Mouse (Mus musculus): Measurements from ENCODE around the gene Sec11a. TPM values are rescaled to one million over a fixed set of nuclear protein-coding genes. Genes with fewer than 3 reads are reported as not detected.
"Not testable (repeated sequence)": the region's sequence is repeated elsewhere in the genome, so short reads cannot be mapped to it uniquely, and the experiment has no call there.

Sec11a gene
- total RNA-seq, 4 experiments from 2014 or later: 90.9 to 110 (median 105) TPM

DNA sequence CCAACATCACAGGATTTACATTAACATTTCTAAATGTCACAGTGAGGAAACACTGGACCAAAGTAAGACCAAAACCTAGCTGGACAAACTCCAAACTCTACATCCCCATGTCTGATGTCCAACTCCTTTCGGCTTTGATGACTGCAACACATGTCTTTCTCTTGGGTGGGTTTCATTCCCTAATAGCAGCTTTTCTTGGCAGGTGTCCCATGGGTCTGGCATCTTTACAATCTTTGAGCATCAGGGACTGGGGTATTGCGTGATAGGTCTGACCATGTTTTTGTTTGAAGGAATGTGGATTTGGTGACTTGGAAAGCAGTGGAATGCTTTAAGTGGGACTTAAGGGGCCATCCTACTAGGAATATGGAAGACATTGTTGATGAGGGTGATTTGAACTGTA is 9.3 kb upstream of the Sec11a start:
- no peak for DNase-seq

DNA sequence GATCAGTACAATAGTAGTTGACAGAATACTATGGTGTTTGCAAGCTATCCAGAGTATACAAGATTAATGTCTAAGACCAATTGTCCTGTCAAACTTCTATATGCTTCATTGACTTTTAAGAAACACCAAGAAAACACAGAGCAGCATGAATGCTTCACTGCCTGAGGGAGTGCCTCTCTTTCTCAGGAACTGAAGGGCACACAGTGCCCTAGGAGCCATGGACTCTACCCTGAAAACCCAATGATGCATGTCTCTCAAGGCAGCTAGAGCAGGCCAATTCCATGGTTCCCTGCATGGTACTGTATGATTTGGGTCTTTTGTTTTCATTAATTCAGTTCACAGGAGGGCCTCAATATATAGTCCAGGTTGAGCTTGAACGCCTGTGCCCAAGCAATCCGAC is 6.7 kb upstream of the Sec11a start:
- no peak for DNase-seq

DNA sequence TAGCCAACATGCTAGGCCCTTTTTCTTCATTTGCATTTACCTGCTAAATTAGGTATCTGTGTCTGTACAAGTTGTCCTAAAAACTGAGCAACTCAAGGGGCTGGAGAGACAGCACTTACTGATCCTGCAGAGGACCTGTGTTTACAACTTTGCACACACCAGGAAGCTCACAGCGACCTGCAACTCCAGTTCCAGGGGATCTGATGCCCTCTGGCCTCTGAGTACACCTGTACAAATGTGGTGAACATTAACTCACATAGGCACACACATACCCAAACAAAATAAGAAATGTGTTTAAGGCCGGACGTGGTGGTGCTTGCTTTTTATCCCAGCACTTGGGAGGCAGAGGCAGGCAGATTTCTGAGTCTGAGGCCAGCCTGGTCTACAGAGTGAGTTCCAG is 4.6 kb upstream of the Sec11a start:
- no peak for DNase-seq

- no peak for DNase-seq
Measured at GRCm38 (mm10) chr7:80951461-80951860, 3.9 kb upstream of the Sec11a start.

- no peak for DNase-seq
Measured at GRCm38 (mm10) chr7:80939808-80940207, 7.8 kb downstream of the Sec11a start.

DNA sequence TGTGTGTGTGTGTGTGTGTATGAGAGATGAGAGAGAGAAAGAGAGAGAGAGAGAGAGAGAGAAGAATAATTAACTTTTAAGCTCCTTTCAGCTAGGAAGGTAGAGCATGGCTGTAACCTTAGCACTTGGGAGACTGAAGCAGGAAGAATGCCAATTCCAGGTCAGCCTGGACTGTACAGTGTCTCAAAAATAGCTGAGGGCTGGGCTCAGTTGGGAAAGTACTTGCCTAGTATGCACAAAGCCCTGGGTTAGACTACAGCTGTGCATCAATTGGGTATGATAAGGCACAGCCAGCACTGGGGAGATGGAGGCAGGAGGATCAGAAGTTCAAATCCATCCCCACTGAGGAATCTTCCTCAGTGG is 10.3 kb downstream of the Sec11a start:
- not testable (repeated sequence) for DNase-seq

GRCm38 (mm10) chr7:80936617-80937303 is 10.8 kb downstream of the Sec11a start:
- not testable (repeated sequence) for DNase-seq

- no peak for DNase-seq
Measured at GRCm38 (mm10) chr7:80935834-80936233, 11.7 kb downstream of the Sec11a start.

- no peak for DNase-seq
Measured at GRCm38 (mm10) chr7:80932777-80933176, 14.8 kb downstream of the Sec11a start.

- no peak for DNase-seq
Measured at GRCm38 (mm10) chr7:80931618-80932207, 15.9 kb downstream of the Sec11a start.

DNA sequence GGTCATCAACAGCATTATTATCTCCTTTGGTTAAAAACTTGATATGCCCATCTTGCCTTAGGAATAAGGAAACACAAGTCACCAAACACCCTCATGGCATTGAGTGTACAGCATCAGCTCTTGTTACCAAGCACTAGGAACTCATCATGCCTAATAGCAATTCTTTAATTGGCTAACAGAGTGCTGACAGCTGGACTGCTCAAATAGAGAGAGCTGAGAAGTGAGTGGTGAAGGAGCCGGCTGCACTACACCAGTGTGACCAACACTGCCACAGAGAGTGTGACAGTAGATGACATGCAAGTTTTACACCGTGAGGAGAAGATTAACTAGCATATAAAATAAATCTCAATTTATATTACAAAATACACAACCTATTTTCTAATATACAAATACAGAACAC is 24.4 kb downstream of the Sec11a start:
- no peak for DNase-seq

- DNase-seq: no peak
Measured at GRCm38 (mm10) chr7:80919647-80920008, 28.0 kb downstream of the Sec11a start.

DNA sequence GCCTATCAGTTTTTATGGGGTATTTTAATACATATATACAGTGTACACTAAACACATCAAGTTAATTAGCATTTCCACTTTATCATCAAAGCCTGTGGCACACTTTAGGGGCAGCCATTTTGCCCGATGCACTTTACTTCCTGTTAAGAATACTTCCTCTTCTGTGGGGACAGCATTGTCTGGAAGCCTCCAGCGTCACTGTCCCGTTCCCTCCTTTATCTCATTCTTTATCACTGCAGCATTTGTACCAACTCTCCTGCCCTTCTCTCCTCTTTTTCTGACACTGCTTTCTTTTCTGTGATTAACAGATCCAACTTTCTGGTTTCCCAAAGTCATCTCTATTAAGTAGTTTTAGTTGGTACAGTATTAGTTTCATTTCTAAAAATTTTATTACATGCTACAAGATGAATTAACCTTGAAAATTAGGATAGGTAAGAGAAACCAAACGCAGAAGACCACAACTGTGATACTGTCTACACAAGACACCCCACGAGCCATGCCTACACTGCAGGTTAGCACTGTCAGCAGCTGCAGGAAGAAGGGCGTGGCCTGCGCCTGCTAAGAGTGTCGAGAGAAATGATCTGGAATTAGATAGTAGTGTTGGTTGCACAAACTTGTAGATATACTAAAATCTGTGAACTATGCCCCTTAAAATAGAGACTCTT is 28.5 kb downstream of the Sec11a start:
- no peak for DNase-seq

DNA sequence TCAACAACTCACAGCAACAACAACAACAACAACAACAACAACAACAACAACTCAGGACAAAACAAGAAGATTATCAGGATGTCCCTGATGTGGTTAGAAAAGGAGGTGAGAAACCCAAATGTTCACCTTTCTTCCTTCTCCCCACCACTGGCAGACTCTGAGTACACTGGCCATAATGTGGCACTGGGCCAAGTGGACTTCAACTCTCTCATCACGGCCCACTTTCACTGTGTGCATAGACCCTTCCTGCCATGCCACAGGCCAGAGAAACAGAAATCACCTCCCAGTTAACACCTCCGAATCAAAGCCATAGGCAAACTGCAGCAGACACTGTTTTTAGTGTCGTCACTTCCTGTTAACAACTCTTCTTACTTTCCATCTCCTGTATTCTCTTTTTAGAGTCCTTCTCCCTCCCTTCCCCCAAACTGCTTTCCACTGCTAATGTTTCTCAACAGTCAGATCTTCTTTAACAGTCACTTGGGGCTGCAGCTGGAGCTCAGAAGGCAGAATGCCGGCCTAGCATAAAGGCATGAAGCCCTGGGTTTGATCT is 29.6 kb downstream of the Sec11a start:
- DNase-seq: no peak

- DNase-seq: no peak
Measured at GRCm38 (mm10) chr7:80912496-80912895, 35.1 kb downstream of the Sec11a start.

DNA sequence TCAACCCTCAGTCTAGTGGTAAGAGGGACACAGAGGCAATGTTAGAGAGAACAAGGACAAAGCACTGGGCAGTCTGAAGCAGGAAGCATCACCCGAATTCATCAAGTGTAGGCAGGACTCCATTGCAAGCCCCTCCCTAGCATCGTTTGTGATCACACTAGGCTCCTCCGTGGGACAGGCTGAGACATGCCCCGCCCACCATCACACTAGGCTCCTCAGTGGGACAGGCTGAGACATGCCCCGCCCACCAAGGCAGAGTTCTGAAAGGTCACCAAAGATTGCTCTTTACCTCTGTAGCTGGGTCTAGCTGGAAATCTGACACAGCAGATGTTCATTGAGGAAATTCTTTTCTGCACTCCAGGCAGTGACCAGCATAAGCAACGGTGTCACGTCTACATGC is 36.5 kb downstream of the Sec11a start:
- no peak for DNase-seq

DNA sequence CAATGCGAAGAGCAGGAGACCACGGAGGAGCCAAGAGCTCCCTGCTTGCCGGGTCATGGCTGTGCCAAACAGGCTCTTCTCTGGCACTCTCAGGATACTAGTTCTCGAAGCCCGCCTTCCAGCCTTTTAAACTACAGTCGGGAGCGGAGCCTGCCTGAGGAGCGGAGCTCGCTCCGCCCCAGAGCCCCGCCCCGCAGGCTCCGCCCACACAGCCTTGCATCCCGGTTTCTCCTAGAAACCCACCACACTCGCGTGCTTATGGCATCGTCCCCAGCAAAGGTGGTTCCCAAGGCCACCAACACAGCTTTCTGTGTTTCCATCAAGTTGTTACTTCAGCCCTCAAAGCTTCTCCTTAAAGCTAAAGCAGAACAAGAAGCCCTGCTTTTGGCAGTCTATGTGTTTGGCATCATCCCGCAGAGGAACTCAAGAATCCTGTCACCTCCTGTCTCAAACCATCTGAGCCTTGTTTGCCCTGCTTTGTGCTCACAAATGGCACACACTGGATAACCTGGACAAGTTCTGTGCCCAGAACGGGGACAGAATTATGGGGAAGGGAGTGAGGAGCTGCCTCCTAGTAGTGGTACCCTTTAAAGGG is 42.6 kb downstream of the Sec11a start, which contains the start of gene Nmb:
Gene Nmb (minus strand): TSS at position 156 of the 595 bp plus-strand sequence.
- DNase-seq: peak; percentile 58

DNA sequence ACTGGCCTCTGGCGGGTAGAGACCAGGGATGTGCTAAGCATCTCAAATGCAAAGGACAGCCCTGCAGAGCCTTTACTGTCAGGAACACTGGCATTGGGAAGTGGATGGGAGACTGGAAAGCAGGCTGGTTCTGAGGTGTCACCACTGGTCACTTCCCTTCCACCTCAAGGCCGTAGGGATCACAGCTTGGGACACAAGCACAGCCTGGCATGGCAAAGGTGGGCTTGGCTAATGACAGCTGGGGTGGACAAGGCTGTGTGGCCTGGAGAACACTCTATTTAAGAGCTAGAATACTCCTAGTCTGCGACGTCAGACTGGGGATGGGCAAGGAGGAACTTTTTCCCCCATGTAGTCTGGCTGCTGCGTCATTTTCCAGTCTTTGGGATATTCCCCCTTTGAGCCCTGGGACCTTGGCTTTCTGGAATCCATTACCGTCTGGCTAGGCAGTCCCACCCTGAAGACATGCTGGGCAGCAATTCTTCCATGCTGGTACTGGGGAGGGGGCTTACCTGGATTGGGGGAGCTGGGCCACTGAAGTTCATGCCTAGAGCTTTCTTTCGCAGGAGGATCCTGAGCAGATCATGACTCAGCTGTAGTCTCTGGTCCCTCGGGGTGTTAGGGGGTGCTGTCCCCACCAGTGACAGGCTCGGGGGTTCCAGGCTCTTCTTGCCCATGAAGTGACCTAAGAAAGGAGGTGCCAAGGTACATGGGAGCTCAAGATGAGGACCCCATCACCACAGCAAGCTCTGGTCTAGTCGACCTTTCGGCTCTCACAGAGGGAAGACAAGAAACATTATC is 43.8 kb downstream of the Sec11a start:
- DNase-seq: no peak

GRCm38 (mm10) chr7:80901541-80902274 is 45.9 kb downstream of the Sec11a start:
- DNase-seq: no peak

DNA sequence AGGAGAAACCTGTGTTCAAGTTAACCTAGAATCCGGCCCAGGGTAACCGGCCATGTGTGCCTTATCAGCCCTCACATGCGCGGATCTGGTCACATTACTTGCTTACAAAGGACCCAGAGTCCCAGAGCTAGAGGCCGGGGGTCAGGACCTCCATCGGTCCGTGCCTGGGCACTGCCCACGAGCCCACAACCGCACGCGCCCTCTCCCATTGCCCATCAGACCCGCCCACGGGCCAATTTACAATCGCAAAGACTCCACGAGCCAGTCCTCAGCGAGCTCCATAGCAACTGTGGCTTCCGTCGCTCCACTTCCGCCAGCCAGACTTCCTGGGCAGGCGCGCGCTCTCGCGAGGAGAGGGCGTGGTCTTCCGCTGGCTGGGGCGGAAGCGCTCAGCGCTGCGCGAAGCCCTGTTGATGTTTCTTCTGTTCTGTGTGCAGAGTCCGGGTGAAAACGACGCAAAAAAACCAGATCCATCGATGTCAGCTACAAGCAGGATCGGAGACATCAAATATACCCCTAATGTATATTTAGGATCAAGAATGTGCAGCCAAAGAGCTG is 46.6 kb downstream of the Sec11a start, which contains the start of gene Wdr73:
Gene Wdr73 (minus strand): TSS at position 326 of the 558 bp plus-strand sequence.
- peak; percentile 89 for DNase-seq

GRCm38 (mm10) chr7:80897721-80898120 is 49.9 kb downstream of the Sec11a start:
- no peak for DNase-seq
